Mouse (Mus musculus) intestine, postnatal 0 days (tissue): ENCODE measurements around the gene Tmem140. TPM values are rescaled to one million over a fixed set of nuclear protein-coding genes. Genes with fewer than 3 reads are reported as not detected.

ENCODE experiments used
- ATAC-seq: fragments of 200-750 bp; cut with Nextera tagmentation; 2 replicates; pipeline ENCODE4 v1.8.0; 2017; ENCODE audit warnings: mild to moderate bottlenecking, moderate TSS enrichment, moderate library complexity
- H3K27ac ChIP-seq: fragments of 300-500 bp; sonication (generic); 2 replicates; pipeline ENCODE4 v1.5.1; 2014; ENCODE audit warnings: mild to moderate bottlenecking, low read depth, low read length, moderate library complexity
- H3K27me3 ChIP-seq: fragments of 300-500 bp; sonication (generic); replicated peaks from 2 replicates; pipeline ENCODE4 v1.6.1; 2014; ENCODE audit warnings: low read length, mixed read lengths; ENCODE audit not compliant: control insufficient read depth, insufficient read depth
- H3K36me3 ChIP-seq: fragments of 300-500 bp; sonication (generic); 2 replicates; pipeline ENCODE4 v1.6.1; 2014; ENCODE audit warnings: mild to moderate bottlenecking, moderate library complexity; ENCODE audit not compliant: control insufficient read depth, insufficient read depth
- H3K4me1 ChIP-seq: fragments of 300-500 bp; sonication (generic); replicated peaks from 2 replicates; pipeline ENCODE4 v1.6.1; 2014; ENCODE audit warnings: antibody characterized with exemption, low read length, mixed read lengths; ENCODE audit not compliant: control insufficient read depth, insufficient read depth
- H3K4me2 ChIP-seq: fragments of 300-500 bp; sonication (generic); replicated peaks from 2 replicates; pipeline ENCODE4 v1.6.1; 2014; ENCODE audit warnings: low read depth, mild to moderate bottlenecking, moderate library complexity
- H3K4me3 ChIP-seq: fragments of 300-500 bp; sonication (generic); 2 replicates; pipeline ENCODE4 v1.5.1; 2014; ENCODE audit warnings: low read depth, low read length
- H3K9ac ChIP-seq: fragments of 300-500 bp; sonication (generic); 2 replicates; pipeline ENCODE4 v1.6.1; 2014; ENCODE audit warnings: mild to moderate bottlenecking, low read depth, low read length
- H3K9me3 ChIP-seq: fragments of 300-500 bp; sonication (generic); 2 replicates; pipeline ENCODE4 v1.6.1; 2016; ENCODE audit warnings: mixed run types; ENCODE audit not compliant: control insufficient read depth
- CTCF ChIP-seq: sonication (generic); IDR thresholded peaks from 2 replicates; pipeline ENCODE4 v1.5.1; 2016; ENCODE audit warnings: low read depth, mild to moderate bottlenecking, control low read depth, antibody characterized with exemption, moderate library complexity
- WGBS: fragments of 180-500 bp; shearing (Covaris S2); extraction: QIAGEN DNeasy Blood & Tissue Kit; methylation state at CpG from one replicate; pipeline ENCODE4 v1.1.7; 2014; 5-methylcytosine and 5-hydroxymethylcytosine counted together
- polyA plus RNA-seq: library from polyadenylated mRNA; unstranded; fragments of >200 nt; fragmentation: Nextera tagmentation; extraction: Ambion mirVana; gene quantifications from 2 replicates; pipeline ENCODE4 v1.2.1, GENCODE M21; 2015

The Tmem140 gene
- polyA plus RNA-seq, result 12.9 and 25.0 TPM in 2 replicates

DNA sequence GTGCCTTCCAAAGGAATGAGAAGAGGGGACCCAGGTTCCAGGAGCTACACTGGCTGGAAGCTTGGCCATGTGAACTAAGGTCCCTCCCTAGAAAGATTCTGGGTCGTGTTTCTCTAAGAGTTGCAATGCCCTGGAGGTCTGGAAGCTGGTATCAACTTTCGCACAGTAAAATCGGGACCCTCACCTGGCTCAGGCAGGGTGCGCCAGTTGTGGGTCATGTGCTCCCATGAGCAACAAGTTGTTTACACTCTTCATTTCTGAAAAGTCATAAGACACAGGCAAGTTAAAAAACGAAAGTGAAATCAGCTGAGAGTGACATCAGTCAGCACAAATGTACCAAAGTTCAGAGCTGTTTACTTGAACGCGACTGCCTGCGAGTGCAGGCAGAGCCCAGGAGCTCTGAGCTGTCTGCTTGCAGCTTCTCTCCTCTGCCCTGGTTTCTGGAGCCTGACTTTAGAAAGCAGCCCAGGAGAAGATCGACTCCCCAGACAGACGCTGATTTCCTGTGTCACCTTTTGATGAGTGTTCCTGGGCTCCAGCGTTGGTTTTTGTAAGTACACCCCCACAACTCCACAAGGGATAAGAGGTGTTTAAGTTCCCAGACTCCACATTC, at the start of gene Tmem140:
TSS of gene Tmem140 (plus strand) at position 356 of the 613 bp plus-strand sequence.
- peak; percentile 72 for ATAC-seq
- Histone ChIP-seq H3K4me3 (peak within 1 kb of the TSS; percentile 30), H3K9me3 (no peaks in the 10 kb centered on the region), H3K36me3 (no peaks in the 10 kb centered on the region), H3K9ac (peak within 1 kb of the TSS; percentile 45), H3K27me3 (no peaks in the 10 kb centered on the region), H3K4me2 (peak within 1 kb of the TSS; percentile 67), H3K27ac (peak within 1 kb of the TSS; percentile 80), H3K4me1 (no peaks in the 10 kb centered on the region; the same call in 1 of the 2 replicates)
- TF ChIP-seq CTCF, result no peak
- 13% methylated on average over 11 of the region's 11 CpGs for WGBS

DNA sequence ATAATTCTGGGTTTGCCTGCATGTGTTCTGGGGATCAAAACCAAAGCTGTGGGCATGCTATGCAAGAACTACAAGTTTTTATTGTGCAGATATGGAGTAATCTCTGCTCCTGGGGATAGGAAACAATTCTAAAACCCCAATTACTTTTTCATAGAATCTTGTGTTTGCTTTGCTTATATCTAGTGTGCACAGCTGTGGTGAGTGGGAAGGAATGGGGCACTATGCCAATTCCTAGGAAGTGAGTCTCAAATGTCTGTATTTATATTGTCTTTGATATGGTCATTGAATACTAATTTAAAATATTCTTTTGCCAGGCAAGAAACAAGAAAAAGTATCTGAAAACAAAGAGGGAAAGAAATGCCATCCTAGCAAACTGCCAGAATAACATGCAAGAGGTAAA, 38.5 kb upstream of the Tmem140 start:
- H3K4me3 ChIP-seq, result no peak overlapping the region
- TF ChIP-seq CTCF, result no peak

DNA sequence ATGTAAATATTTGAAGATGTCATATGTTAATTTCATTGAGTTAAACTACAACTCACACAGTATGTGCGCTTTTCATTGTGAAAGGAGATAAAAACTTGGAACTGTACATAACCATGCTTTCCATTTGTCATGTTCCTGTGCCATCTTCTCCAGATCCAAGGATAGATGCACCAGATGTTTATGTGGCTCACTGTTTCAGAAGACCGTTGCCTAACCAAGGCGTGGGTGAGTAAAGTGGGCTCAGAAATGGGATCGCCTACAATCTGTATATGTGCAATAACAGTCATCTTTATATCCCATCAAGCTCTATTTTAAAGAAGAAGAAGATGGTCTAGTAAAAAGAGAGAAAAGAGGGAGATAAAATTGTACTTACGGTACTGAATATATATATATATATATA, 30.6 kb upstream of the Tmem140 start:
- no peak for ATAC-seq
- no peak overlapping the region for H3K4me2 ChIP-seq
- no peaks in the 10 kb centered on the region for H3K4me1 ChIP-seq
- WGBS, result 96% methylated on average over 5 of the region's 5 CpGs
- no peak overlapping the region for H3K27ac ChIP-seq
- no peaks in the 10 kb centered on the region for H3K9me3 ChIP-seq
- no peak overlapping the region for H3K4me3 ChIP-seq
- H3K9ac ChIP-seq, result no peak overlapping the region
- no peak for TF ChIP-seq CTCF
- H3K36me3 ChIP-seq, result no peaks in the 10 kb centered on the region
- no peaks in the 10 kb centered on the region for H3K27me3 ChIP-seq

More for the DNA sequence above, 38.5 kb upstream of the Tmem140 start:
- Histone ChIP-seq H3K27ac (no peak overlapping the region), H3K36me3 (no peaks in the 10 kb centered on the region), H3K9ac (no peak overlapping the region), H3K4me2 (no peak overlapping the region), H3K27me3 (no peaks in the 10 kb centered on the region), H3K9me3 (no peaks in the 10 kb centered on the region), H3K4me1 (no peaks in the 10 kb centered on the region)
- no peak for ATAC-seq

DNA sequence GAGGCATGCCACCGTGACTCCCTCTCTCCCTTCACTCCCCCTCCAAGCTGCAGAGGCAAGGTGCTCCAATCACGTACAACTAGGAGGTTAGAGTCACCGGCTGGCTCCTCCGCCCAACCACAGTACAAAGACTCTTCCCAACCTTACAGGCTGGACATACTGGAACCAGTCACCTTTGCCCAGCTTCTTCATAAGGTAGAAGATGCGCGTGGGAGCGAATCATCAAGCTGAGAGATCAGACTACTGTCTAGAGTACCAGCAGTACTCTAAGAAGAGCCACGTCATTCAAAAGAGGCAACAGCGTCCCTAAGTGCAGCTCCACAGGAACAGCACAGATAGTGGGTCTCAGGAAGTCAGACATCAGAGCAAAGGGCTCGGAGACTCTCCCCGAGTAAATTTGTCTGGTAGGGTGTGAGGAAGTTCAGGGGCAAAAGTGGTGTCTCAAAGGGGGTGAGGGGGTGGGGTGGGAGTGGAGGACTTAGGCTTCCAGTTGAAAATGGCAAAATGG, 1.3 kb upstream of the Tmem140 start:
- TF ChIP-seq CTCF, result no peak
- H3K4me3 ChIP-seq, result no peak overlapping the region
- 93% methylated on average over 11 of the region's 11 CpGs for WGBS

DNA sequence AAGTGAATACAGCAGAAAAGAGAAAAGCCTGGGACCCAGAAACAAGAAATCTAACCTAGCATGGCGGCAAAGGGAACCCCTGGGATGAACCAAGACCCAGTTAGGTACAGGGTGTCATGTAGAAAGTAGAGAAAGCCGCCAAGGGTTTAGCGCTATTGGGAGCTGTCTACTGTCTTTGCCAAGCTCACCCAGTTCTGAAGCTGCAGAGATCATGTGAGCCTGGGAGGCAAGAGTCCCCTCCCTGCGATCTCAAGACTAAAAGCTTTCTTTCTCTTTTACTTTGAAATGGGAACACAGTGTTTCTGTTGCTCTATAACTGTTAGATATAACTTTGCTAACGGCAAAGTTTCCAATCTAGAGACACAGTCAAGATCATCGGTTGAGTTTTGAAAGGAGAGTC, 565 bp upstream of the Tmem140 start:
- H3K9me3 ChIP-seq, result no peaks in the 10 kb centered on the region
- peak overlapping the region; percentile 80 for H3K27ac ChIP-seq
- H3K27me3 ChIP-seq, result no peaks in the 10 kb centered on the region
- no peaks in the 10 kb centered on the region for H3K36me3 ChIP-seq
- TF ChIP-seq CTCF, result no peak
- H3K4me2 ChIP-seq, result peak overlapping the region; percentile 67
- ATAC-seq, result peak; percentile 36; the same call in 1 of the 2 replicates
- no peaks in the 10 kb centered on the region; the same call in 1 of the 2 replicates for H3K4me1 ChIP-seq
- H3K4me3 ChIP-seq, result peak overlapping the region; percentile 30
- 0 out of 2 replicates have a peak overlapping the region, but pooled peaks have one; percentile 12 for H3K9ac ChIP-seq
- 88% methylated on average over 6 of the region's 6 CpGs for WGBS

More for the DNA sequence above, 1.3 kb upstream of the Tmem140 start:
- Histone ChIP-seq H3K27ac (no peak overlapping the region), H3K9me3 (no peaks in the 10 kb centered on the region), H3K9ac (no peak overlapping the region), H3K36me3 (no peaks in the 10 kb centered on the region), H3K4me2 (no peak overlapping the region), H3K27me3 (no peaks in the 10 kb centered on the region), H3K4me1 (no peaks in the 10 kb centered on the region; the same call in 1 of the 2 replicates)
- no peak for ATAC-seq

DNA sequence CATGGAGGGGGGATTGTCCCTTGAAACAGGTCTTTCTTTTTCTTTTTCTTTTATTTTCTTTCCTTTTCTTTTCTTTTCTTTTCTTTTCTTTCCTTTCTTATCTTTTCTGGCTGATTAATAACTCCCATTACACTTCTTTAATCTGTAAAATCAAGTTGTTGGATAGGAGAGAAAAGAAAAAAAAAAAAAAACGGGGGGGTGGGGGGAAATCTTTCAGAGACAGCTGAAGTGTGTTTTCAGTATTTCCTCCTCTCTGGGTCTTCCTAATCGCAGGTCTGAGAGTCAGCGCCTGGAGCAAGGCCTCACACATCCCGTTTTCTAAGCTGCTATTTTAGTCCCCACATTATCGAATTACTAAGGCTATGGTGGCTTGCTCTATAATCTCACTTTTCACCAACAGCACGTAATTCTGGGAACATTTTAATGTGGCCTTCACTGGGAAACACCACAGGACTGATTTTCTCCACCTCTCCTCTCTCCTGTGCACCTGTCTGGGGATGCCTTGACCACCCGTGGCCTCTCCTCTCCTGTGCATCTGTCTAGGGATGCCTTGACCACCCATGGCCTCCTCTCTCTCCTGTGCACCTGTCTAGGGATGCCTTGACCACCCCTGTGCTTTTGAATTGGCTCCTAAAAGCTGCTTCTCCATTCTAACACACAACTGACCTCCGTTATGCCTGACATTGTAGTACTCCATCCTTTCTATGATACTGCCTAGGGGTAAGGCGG, 1.0 kb downstream of the Tmem140 start:
- peak overlapping the region; percentile 67 for H3K4me2 ChIP-seq
- no peak for TF ChIP-seq CTCF
- ATAC-seq, result no peak
- no peak overlapping the region; the same call in 1 of the 2 replicates for H3K9ac ChIP-seq
- H3K27me3 ChIP-seq, result no peaks in the 10 kb centered on the region
- no peaks in the 10 kb centered on the region; the same call in 1 of the 2 replicates for H3K4me1 ChIP-seq
- no peak overlapping the region for H3K27ac ChIP-seq
- H3K36me3 ChIP-seq, result no peaks in the 10 kb centered on the region
- WGBS, result 78% methylated on average over 9 of the region's 9 CpGs
- H3K4me3 ChIP-seq, result peak overlapping the region; percentile 30; the same call in 1 of the 2 replicates
- H3K9me3 ChIP-seq, result no peaks in the 10 kb centered on the region
